8 mouse cellular contexts compared by ENCODE assay signal in the genomic region with DNA sequence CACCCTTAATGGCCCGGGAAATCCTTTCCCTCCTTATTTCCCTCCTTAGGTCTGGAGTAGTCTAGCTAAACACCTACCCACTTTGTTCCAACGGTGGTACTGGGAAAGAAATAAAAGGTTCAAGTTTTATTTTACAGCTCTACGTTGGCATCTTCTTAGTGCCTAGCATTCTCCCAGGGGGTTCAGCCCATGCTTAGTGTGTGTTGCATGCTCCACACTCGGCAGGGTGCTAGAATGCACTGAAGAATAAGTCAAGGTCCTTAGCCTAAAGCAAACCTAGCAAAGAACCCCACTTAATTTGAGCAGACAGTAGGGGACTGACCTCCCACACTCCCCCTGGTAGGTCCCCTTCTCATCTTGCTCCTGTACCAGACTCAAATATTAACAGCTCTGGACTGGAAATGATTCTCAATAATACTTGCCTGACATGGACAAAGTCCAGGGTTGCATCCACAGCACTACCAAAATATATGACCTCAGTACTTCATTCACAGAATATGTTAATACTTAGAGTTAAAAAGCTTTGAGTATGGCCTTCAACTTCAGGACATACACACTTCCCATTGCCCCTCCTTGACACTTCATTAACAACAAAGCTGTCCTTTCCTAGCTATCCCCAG. TPM values are rescaled to one million over a fixed set of nuclear protein-coding genes. Genes with fewer than 3 reads are reported as not detected.
DNase-seq lines count a peak whose midpoint lies in the region; ATAC-seq and TF ChIP-seq lines count a peak whose summit lies in the region.

No protein-coding gene starts in this region.

- H3K4me1 ChIP-seq in spleen, adult 2 months (ENCODE audit: control insufficient read depth, insufficient read depth, insufficient read length) = peaks cover 5% of the 10 kb centered on the region; the same call in 1 of the 2 replicates
- peaks cover 15% of the 10 kb centered on the region for H3K4me1 ChIP-seq in embryonic facial prominence, embryonic 12.5 days
- H3K4me1 ChIP-seq in intestine, embryonic 14.5 days (replicated peaks; ENCODE audit: control insufficient read depth, insufficient read depth, low read length) = 0 out of 2 replicates have a peak, but pooled peaks cover 13% of the 10 kb centered on the region
- peaks cover 13% of the 10 kb centered on the region for H3K4me1 ChIP-seq in midbrain, embryonic 11.5 days (ENCODE audit: control insufficient read depth, insufficient read depth, low read length)

- no peak for TF ChIP-seq CTCF in spleen, adult 2 months (IDR thresholded peaks at IDR 0.05; ENCODE audit: extremely low read depth, insufficient read depth, insufficient read length, insufficient replicate concordance)

- TF ChIP-seq POLR2A in spleen, adult 2 months (IDR thresholded peaks at IDR 0.05; ENCODE audit: low read depth, low read length) = no peak

- ATAC-seq in embryonic facial prominence, embryonic 12.5 days (ENCODE audit: insufficient number of reproducible peaks, insufficient read depth, low FRiP score, low TSS enrichment) = no peak
- ATAC-seq in intestine, embryonic 14.5 days (replicated peaks; ENCODE audit: low FRiP score, low TSS enrichment, low read depth) = no peak
- no peak for ATAC-seq in midbrain, embryonic 11.5 days (ENCODE audit: low FRiP score)

- WGBS in spleen, adult 2 months = 29% methylated on average over 4 of the region's 4 CpGs
- 17% methylated on average over 4 of the region's 4 CpGs for WGBS in embryonic facial prominence, embryonic 12.5 days
- WGBS in intestine, embryonic 14.5 days = 14% methylated on average over 4 of the region's 4 CpGs
- 16% methylated on average over 4 of the region's 4 CpGs for WGBS in midbrain, embryonic 11.5 days

- no peaks in the 10 kb centered on the region for H3K36me3 ChIP-seq in spleen, adult 2 months (ENCODE audit: control insufficient read depth, insufficient read depth, low read length)
- no peaks in the 10 kb centered on the region for H3K36me3 ChIP-seq in embryonic facial prominence, embryonic 12.5 days
- H3K36me3 ChIP-seq in intestine, embryonic 14.5 days (ENCODE audit: control insufficient read depth, insufficient read depth, low read length) = no peaks in the 10 kb centered on the region
- no peaks in the 10 kb centered on the region for H3K36me3 ChIP-seq in midbrain, embryonic 11.5 days (ENCODE audit: control insufficient read depth, insufficient read depth, low read length)

- H3K9ac ChIP-seq in embryonic facial prominence, embryonic 12.5 days = peak overlapping the region; percentile 80; the same call in 1 of the 2 replicates
- peak overlapping the region; percentile 89; the same call in 1 of the 2 replicates for H3K9ac ChIP-seq in intestine, embryonic 14.5 days (ENCODE audit: low read length)
- peak overlapping the region; percentile 97 for H3K9ac ChIP-seq in midbrain, embryonic 11.5 days (ENCODE audit: low read length)

- peak overlapping the region; percentile 91; the same call in 1 of the 2 replicates for H3K27ac ChIP-seq in spleen, adult 2 months (ENCODE audit: insufficient read depth, low read length)
- 0 out of 2 replicates have a peak overlapping the region, but pooled peaks have one; percentile 86 for H3K27ac ChIP-seq in embryonic facial prominence, embryonic 12.5 days
- no peak overlapping the region for H3K27ac ChIP-seq in intestine, embryonic 14.5 days (ENCODE audit: low read depth)
- H3K27ac ChIP-seq in midbrain, embryonic 11.5 days (ENCODE audit: low read depth, low read length) = no peak overlapping the region

- no peaks in the 10 kb centered on the region for H3K9me3 ChIP-seq in embryonic facial prominence, embryonic 12.5 days
- no peaks in the 10 kb centered on the region for H3K9me3 ChIP-seq in intestine, embryonic 14.5 days (ENCODE audit: control insufficient read depth, low read length)
- no peaks in the 10 kb centered on the region for H3K9me3 ChIP-seq in midbrain, embryonic 11.5 days (ENCODE audit: control insufficient read depth, low read length)

- H3K4me2 ChIP-seq in embryonic facial prominence, embryonic 12.5 days (replicated peaks) = peak overlapping the region; percentile 67
- H3K4me2 ChIP-seq in intestine, embryonic 14.5 days (ENCODE audit: low read length) = peak overlapping the region; percentile 79
- H3K4me2 ChIP-seq in midbrain, embryonic 11.5 days = peak overlapping the region; percentile 77

- no peak for DNase-seq in spleen, adult 2 months (ENCODE audit: low read depth in 1 of 2, low spot score in 2 of 2)
- DNase-seq in spleen, postnatal 4 days (ENCODE audit: low spot score in 2 of 2) = no peak
- DNase-seq in intestine, embryonic 14.5 days (ENCODE audit: low spot score) = no peak
- no peak for DNase-seq in midbrain, embryonic 11.5 days (ENCODE audit: low spot score, missing footprints)
- no peak for DNase-seq in c-Kit-positive CD71-positive TER-119-positive erythroid progenitor cells, embryonic 14.5 days (ENCODE audit: low spot score)
- no peak for DNase-seq in lung, postnatal 10 days
- DNase-seq in gastrocnemius, adult 8-10 months (ENCODE audit: low spot score in 2 of 2) = no peak

- peaks cover 2% of the 10 kb centered on the region; the same call in 1 of the 2 replicates for H3K27me3 ChIP-seq in spleen, adult 2 months (ENCODE audit: control insufficient read depth, insufficient read depth, low read length)
- H3K27me3 ChIP-seq in embryonic facial prominence, embryonic 12.5 days = peaks cover 10% of the 10 kb centered on the region; the same call in 1 of the 2 replicates
- H3K27me3 ChIP-seq in intestine, embryonic 14.5 days (replicated peaks; ENCODE audit: control insufficient read depth, insufficient read depth, low read length) = no peaks in the 10 kb centered on the region
- no peaks in the 10 kb centered on the region for H3K27me3 ChIP-seq in midbrain, embryonic 11.5 days (ENCODE audit: control insufficient read depth, insufficient read depth, low read length)

- H3K4me3 ChIP-seq in spleen, adult 2 months (ENCODE audit: extremely low read depth, insufficient read depth, insufficient read length) = no peak overlapping the region
- peak overlapping the region; percentile 68 for H3K4me3 ChIP-seq in embryonic facial prominence, embryonic 12.5 days
- peak overlapping the region; percentile 90 for H3K4me3 ChIP-seq in intestine, embryonic 14.5 days (ENCODE audit: low read depth, low read length)
- H3K4me3 ChIP-seq in midbrain, embryonic 11.5 days (ENCODE audit: low read depth, low read length) = peak overlapping the region; percentile 95

RNA-seq across cellular contexts. Expression of gene Strbp, which starts 0.6 kb away (rescaled TPM):
- polyA plus RNA-seq in spleen, adult 2 months (2012; rRNA removed) = 4.8 and 6.7 TPM in 2 replicates
- 47.7 and 47.9 TPM in 2 replicates for polyA plus RNA-seq in embryonic facial prominence, embryonic 12.5 days (2016; fragmentation: Nextera tagmentation; extraction: Ambion mirVana)
- polyA plus RNA-seq in intestine, embryonic 14.5 days (2014; fragmentation: Nextera tagmentation; extraction: Ambion mirVana) = 47.3 and 48.3 TPM in 2 replicates
- 105 TPM in 2 replicates for polyA plus RNA-seq in midbrain, embryonic 11.5 days (2014; fragmentation: Nextera tagmentation; extraction: Ambion mirVana)
- total RNA-seq in gastrocnemius, adult 8-10 months (2022) = 10 to 100 TPM; 20.8 to 23.8 (median 22.9) TPM

Comparison
In these comparisons a context has a peak if more than half of its experiments do, and no peak if none do; other contexts are left out.
1. H3K27ac ChIP-seq: peak in spleen, adult 2 months (single experiment) and embryonic facial prominence, embryonic 12.5 days (single experiment); none in intestine, embryonic 14.5 days (single experiment) and midbrain, embryonic 11.5 days (single experiment).
2. Peak in every context shown above with its lines, with median percentiles within 50 percentile points of each other: H3K4me2 ChIP-seq and H3K9ac ChIP-seq.